Mouse (Mus musculus) cerebellum, adult 2 months (tissue): ENCODE results near the gene Cdr2l.

Experiments
- CTCF ChIP-seq: fragments of 200-500 bp; IDR thresholded peaks from 2 replicates; pipeline ENCODE4 v1.5.1; 2011; ENCODE audit warnings: low read depth, mild to moderate bottlenecking, control low read depth, low read length, moderate library complexity, borderline replicate concordance; ENCODE audit not compliant: insufficient read depth
- POLR2A ChIP-seq: fragments of 200-500 bp; IDR thresholded peaks from 2 replicates; pipeline ENCODE4 v1.6.1; 2011; ENCODE audit warnings: low read length, control low read depth, borderline replicate concordance; ENCODE audit not compliant: insufficient read depth

DNA sequence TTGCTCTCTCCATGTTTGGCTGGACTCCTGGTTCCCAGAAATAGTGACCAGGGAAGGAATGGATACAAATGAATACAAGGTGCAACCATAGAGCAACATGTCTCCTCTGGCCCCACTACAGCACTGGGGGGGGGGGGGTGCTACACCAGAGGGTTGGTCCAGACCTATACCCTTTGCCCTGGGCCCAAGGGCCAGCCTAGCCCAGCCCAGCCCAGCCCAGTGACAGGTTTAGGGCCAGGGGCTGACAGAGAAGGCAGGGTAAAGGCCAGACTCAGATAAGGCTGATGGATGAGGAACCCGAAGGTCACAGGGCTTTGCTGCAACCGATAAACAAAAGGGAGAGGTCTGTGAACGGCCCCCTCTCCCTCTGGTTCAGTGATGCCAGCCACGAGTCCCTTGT lies 31.7 kb upstream of the Cdr2l start:
- TF ChIP-seq CTCF (no peak), POLR2A (no peak)
